Mouse (Mus musculus) stomach, embryonic 14.5 days (tissue): ENCODE results near the gene Sub1. TPM values are rescaled to one million over a fixed set of nuclear protein-coding genes. Genes with fewer than 3 reads are reported as not detected.
A peak's percentile ranks its signal among the peaks of the same experiment; 100 is the strongest.

ENCODE experiments used
- ATAC-seq: fragments of 200-750 bp; cut with Nextera tagmentation; 2 replicates; pipeline ENCODE4 v1.8.0; 2017; ENCODE audit warnings: low read depth, moderate TSS enrichment; ENCODE audit not compliant: insufficient number of reproducible peaks, insufficient read depth, low FRiP score
- H3K27ac ChIP-seq: fragments of 300-500 bp; sonication (generic); 2 replicates; pipeline ENCODE4 v1.5.1; 2014; ENCODE audit warnings: mild to moderate bottlenecking, low read length, moderate library complexity, mixed read lengths
- H3K27me3 ChIP-seq: fragments of 300-500 bp; sonication (generic); 2 replicates; pipeline ENCODE4 v1.6.1; 2014; ENCODE audit warnings: low read length, control low read depth, mixed read lengths; ENCODE audit not compliant: control insufficient read depth, insufficient read depth
- H3K36me3 ChIP-seq: fragments of 300-500 bp; sonication (generic); 2 replicates; pipeline ENCODE4 v1.6.1; 2014; ENCODE audit warnings: mild to moderate bottlenecking, control low read depth, low read length, moderate library complexity, mixed read lengths; ENCODE audit not compliant: control insufficient read depth, insufficient read depth
- H3K4me1 ChIP-seq: fragments of 300-500 bp; sonication (generic); 2 replicates; pipeline ENCODE4 v1.6.1; 2014; ENCODE audit warnings: low read length, control low read depth, mixed read lengths; ENCODE audit not compliant: control insufficient read depth, insufficient read depth
- H3K4me2 ChIP-seq: fragments of 300-500 bp; sonication (generic); replicated peaks from 2 replicates; pipeline ENCODE4 v1.6.1; 2014; ENCODE audit warnings: low read depth, low read length, control low read depth
- H3K4me3 ChIP-seq: fragments of 300-500 bp; sonication (generic); 2 replicates; pipeline ENCODE4 v1.5.1; 2014; ENCODE audit warnings: low read depth, low read length, control low read depth
- H3K9ac ChIP-seq: fragments of 300-500 bp; sonication (generic); replicated peaks from 2 replicates; pipeline ENCODE4 v1.6.1; 2014; ENCODE audit warnings: low read depth, mild to moderate bottlenecking, control low read depth, low read length, moderate library complexity, mixed read lengths
- H3K9me3 ChIP-seq: fragments of 300-500 bp; sonication (generic); 2 replicates; pipeline ENCODE4 v1.6.1; 2016; ENCODE audit warnings: low read depth, low read length, control low read depth; ENCODE audit not compliant: control insufficient read depth
- WGBS: fragments of 180-500 bp; shearing (Covaris S2); extraction: QIAGEN DNeasy Blood & Tissue Kit; methylation state at CpG from one replicate; pipeline ENCODE4 v1.1.7; 2014; 5-methylcytosine and 5-hydroxymethylcytosine counted together
- polyA plus RNA-seq: library from polyadenylated mRNA; unstranded; fragments of >200 nt; fragmentation: Nextera tagmentation; extraction: Ambion mirVana; gene quantifications from 2 replicates; pipeline ENCODE4 v1.2.1, GENCODE M21; 2014

The Sub1 gene
- 721 and 735 TPM in 2 replicates for polyA plus RNA-seq

DNA sequence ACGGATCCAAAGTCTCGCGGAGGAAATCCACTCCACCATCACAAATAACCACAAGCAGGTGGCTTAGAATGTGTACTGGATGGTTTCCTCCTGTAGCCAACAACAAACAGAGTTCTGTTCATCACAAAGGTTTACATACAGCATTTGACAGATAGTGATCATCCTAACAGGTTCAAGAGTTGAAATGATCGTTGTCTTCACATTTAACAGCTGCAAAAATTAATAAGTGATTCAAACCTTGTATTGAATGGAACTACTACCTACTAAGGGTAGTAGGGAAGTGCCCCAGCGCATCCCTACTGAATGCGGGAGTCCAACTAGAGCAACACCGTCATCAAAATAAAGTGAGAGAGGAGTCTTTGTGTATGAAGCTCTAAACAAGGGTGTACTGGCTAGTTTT lies at the start of gene Sub1:
Sub1 (minus strand) TSS at position 101 of the 400 bp plus-strand sequence.
- Histone ChIP-seq H3K9ac (peak within 1 kb of the TSS; percentile 98), H3K27ac (peak within 1 kb of the TSS; percentile 88), H3K4me1 (peaks cover 12% of the 10 kb centered on the region; the same call in 1 of the 2 replicates), H3K36me3 (peaks cover 13% of the 10 kb centered on the region), H3K27me3 (no peaks in the 10 kb centered on the region), H3K4me2 (peak within 1 kb of the TSS; percentile 35), H3K4me3 (peak within 1 kb of the TSS; percentile 99), H3K9me3 (no peaks in the 10 kb centered on the region)
- WGBS = 90% methylated on average over 7 of the region's 7 CpGs
- ATAC-seq = no peak

DNA sequence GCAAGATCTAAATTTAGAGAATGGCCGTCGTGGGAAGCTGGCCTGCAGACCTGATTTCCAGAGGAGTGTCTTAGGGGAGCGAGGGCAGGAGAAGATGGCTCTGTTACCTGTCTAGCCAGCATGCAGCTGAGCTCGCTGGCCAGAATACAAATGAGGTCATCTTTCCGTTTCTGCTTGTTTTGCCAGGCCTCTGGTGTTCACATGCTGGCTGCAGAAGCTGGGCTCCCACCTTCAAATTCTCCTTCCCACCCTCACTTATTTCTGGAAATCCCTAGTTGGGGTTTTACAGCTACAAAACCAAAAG lies 43.6 kb upstream of the Sub1 start:
- H3K4me2 ChIP-seq = no peak overlapping the region
- 45% methylated on average over 5 of the region's 5 CpGs for WGBS
- peaks cover 3% of the 10 kb centered on the region; the same call in 1 of the 2 replicates for H3K4me1 ChIP-seq
- ATAC-seq = no peak
- H3K9ac ChIP-seq = no peak overlapping the region
- no peak overlapping the region for H3K4me3 ChIP-seq
- no peaks in the 10 kb centered on the region for H3K36me3 ChIP-seq
- no peaks in the 10 kb centered on the region for H3K9me3 ChIP-seq
- no peak overlapping the region for H3K27ac ChIP-seq
- H3K27me3 ChIP-seq = no peaks in the 10 kb centered on the region

DNA sequence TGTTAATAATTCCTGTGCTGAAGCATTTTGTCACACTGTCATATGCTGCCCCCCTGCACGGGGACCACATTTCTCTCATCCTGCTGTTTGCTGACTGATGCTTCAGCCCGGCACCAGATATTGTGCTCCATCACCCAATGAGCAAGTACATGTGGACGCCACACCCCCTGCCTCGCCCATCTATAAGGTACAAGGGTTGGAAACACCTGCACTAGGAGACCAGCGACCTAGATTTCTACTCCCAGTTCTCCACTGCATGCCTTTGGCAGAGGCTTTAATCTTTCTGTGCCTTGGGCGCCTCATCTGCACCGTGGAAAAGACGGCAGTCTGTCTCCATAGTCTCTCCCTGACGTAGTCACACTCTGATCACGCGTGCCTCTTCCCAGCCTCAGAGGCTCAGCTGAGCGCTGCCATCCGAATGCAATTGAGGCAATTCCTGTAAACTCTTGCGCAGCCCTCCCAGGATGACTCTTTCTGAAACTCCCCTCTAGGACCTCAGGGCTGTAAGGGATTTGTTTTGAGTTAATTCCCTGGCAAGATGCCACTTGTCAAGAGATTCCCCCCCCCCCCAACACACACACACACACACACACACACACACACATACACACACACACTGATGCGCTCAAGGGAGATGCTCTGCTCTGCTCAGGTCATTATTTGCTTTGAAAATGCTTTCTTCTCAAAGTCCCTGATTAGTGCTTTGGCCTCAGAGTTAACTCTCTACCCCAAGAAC lies 43.1 kb upstream of the Sub1 start:
- Histone ChIP-seq H3K27me3 (no peaks in the 10 kb centered on the region), H3K4me3 (no peak overlapping the region)

DNA sequence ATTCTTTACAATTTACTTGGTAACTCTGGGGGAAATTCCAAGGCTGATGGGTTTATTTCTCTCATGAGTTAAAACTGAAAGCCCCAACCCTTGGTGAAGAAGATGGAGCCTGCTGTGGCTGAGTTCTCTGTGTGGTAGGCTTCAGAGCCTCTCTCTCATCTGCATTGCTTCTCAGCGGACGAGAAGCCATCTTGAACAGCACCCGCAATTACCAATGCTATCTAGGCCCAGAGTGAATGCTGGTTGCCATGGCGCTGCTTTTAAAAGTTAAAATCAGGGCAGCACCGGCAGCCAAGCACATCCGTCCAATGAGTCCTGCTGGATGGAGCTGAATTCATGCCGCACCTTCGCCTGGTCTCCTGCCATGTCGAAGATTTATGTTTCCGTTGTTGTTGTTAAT lies 42.5 kb upstream of the Sub1 start:
- H3K4me2 ChIP-seq = no peak overlapping the region

More for the DNA sequence above, 43.1 kb upstream of the Sub1 start:
- Histone ChIP-seq H3K36me3 (no peaks in the 10 kb centered on the region), H3K4me2 (no peak overlapping the region), H3K4me1 (peaks cover 3% of the 10 kb centered on the region; the same call in 1 of the 2 replicates), H3K27ac (no peak overlapping the region), H3K9ac (no peak overlapping the region), H3K9me3 (no peaks in the 10 kb centered on the region)
- 55% methylated on average over 15 of the region's 15 CpGs for WGBS
- no peak for ATAC-seq

DNA sequence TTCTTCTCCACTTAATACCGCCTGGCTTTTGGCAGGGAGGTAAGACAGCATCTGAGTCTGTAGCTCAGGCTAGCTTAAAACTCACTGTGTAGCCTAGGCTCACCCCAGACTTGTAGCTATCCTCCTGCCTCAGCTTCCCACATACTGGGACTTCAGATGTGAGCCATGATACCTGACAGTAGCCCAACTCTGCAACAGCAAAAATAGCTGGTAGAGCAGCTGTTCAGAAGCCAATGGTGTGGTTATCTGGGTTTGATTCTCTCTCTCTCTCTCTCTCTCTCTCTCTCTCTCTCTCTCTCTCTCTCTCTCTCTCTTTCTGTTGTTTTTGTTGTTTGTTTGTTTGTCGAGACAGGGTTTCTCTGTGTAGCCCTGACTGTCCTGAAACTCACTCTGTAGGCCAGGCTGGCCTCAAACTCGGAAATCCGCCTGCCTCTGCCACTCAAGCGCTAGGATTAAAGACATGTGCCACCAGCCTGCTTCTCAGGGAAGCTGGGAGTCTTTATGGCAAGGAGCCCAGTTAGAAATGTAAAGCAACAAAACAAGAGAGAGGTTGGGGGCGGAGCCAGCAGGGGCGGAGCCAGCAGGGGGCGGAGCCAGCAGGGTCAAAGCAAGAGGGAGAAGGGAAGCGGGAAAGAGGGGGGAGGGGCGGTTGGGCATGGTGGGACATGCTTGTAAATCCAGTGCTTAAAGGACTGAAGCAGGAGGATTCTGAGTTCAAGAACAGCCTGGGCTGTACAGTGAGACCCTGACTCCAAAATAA lies 41.3 kb upstream of the Sub1 start:
- Histone ChIP-seq H3K9me3 (no peaks in the 10 kb centered on the region), H3K36me3 (no peaks in the 10 kb centered on the region), H3K4me2 (no peak overlapping the region), H3K4me1 (peaks cover 3% of the 10 kb centered on the region; the same call in 1 of the 2 replicates), H3K27me3 (no peaks in the 10 kb centered on the region), H3K9ac (no peak overlapping the region), H3K27ac (no peak overlapping the region), H3K4me3 (no peak overlapping the region)
- no peak for ATAC-seq
- 69% methylated on average over 10 of the region's 10 CpGs for WGBS

More for the DNA sequence above, 42.5 kb upstream of the Sub1 start:
- Histone ChIP-seq H3K9ac (no peak overlapping the region), H3K27ac (no peak overlapping the region), H3K9me3 (no peaks in the 10 kb centered on the region), H3K4me1 (peaks cover 3% of the 10 kb centered on the region; the same call in 1 of the 2 replicates), H3K4me3 (no peak overlapping the region), H3K27me3 (no peaks in the 10 kb centered on the region), H3K36me3 (no peaks in the 10 kb centered on the region)
- 71% methylated on average over 10 of the region's 10 CpGs for WGBS
- no peak for ATAC-seq

DNA sequence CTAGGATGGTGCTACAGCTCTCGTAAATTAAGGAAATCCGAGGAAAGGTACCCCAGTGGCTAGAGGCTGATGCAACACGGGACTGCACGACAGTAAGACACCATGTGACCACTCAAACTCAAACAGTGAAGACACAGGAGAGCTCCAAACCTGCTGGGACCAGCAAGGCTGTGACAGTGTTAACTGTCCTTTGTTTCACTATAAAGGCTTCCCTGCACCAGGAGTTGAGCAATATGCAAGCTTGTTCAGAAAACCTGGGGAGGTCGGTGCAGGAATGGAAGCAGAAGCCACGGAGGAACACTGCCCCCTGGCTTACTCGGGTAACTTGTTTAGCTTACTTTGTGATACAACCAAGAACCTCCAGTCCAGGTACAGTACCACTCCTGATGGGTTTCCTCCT lies 40.4 kb upstream of the Sub1 start:
- Histone ChIP-seq H3K36me3 (no peaks in the 10 kb centered on the region), H3K4me1 (peaks cover 3% of the 10 kb centered on the region; the same call in 1 of the 2 replicates), H3K4me2 (no peak overlapping the region), H3K9me3 (no peaks in the 10 kb centered on the region), H3K9ac (no peak overlapping the region), H3K4me3 (no peak overlapping the region), H3K27ac (no peak overlapping the region), H3K27me3 (no peaks in the 10 kb centered on the region)
- WGBS = 55% methylated on average over 7 of the region's 7 CpGs
- no peak for ATAC-seq

DNA sequence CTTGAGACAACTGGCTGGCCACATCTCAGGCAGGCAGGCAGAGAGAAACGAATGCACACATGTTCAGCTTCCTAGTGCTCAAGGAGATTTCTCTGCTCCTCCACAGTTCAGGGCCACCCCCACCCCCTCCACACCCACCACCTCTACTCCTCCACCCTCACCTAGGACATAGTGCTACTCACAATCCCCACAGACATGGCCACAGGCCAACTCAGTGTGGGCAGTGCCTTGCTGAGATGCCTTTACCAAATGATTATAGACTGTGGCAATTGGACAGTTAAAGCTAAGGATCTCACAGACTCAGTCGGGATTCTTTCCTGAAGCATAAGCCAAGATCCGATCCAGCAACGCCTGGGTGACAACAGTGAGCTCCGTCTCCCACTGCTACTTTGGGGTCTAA lies 39.9 kb upstream of the Sub1 start:
- Histone ChIP-seq H3K9ac (no peak overlapping the region), H3K4me2 (no peak overlapping the region), H3K36me3 (no peaks in the 10 kb centered on the region), H3K9me3 (no peaks in the 10 kb centered on the region), H3K4me3 (no peak overlapping the region), H3K4me1 (peaks cover 3% of the 10 kb centered on the region; the same call in 1 of the 2 replicates), H3K27ac (no peak overlapping the region), H3K27me3 (no peaks in the 10 kb centered on the region)
- no peak for ATAC-seq
- WGBS = 62% methylated on average over 5 of the region's 5 CpGs

DNA sequence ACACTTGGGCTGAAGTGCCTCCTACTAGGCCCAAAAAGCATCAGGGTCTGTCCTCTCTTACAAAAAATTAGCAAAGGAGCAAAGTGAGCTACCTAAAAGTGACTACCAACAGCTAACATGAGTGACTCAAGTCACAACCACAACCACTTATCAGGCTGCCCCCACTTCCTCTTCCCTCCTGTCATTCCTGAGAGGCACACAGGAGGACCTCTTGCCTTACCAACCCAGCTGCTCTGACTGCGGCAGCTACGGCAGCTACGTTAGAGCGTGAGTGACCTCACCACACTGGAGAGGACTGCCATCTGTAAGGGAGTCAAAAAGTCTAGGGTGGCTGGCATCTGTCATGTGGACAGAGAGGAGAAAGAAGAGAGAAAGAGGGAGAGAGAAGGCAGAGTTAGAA lies 37.5 kb upstream of the Sub1 start:
- Histone ChIP-seq H3K4me3 (no peak overlapping the region), H3K27ac (no peak overlapping the region), H3K36me3 (no peaks in the 10 kb centered on the region), H3K9ac (no peak overlapping the region), H3K27me3 (no peaks in the 10 kb centered on the region), H3K4me1 (no peaks in the 10 kb centered on the region), H3K4me2 (no peak overlapping the region), H3K9me3 (no peaks in the 10 kb centered on the region)
- 71% methylated on average over 4 of the region's 4 CpGs for WGBS
- ATAC-seq = no peak
